Mouse (Mus musculus) stomach, embryonic 14.5 days (tissue): ENCODE measurements around the gene Inafm2. TPM values are rescaled to one million over a fixed set of nuclear protein-coding genes. Genes with fewer than 3 reads are reported as not detected.
A peak's percentile ranks its signal among the peaks of the same experiment; 100 is the strongest.

Experiments
- ATAC-seq: fragments of 200-750 bp; cut with Nextera tagmentation; 2 replicates; pipeline ENCODE4 v1.8.0; 2017; ENCODE audit warnings: low read depth, moderate TSS enrichment; ENCODE audit not compliant: insufficient number of reproducible peaks, insufficient read depth, low FRiP score
- H3K27ac ChIP-seq: fragments of 300-500 bp; sonication (generic); 2 replicates; pipeline ENCODE4 v1.5.1; 2014; ENCODE audit warnings: mild to moderate bottlenecking, low read length, moderate library complexity, mixed read lengths
- H3K27me3 ChIP-seq: fragments of 300-500 bp; sonication (generic); 2 replicates; pipeline ENCODE4 v1.6.1; 2014; ENCODE audit warnings: low read length, control low read depth, mixed read lengths; ENCODE audit not compliant: control insufficient read depth, insufficient read depth
- H3K36me3 ChIP-seq: fragments of 300-500 bp; sonication (generic); 2 replicates; pipeline ENCODE4 v1.6.1; 2014; ENCODE audit warnings: mild to moderate bottlenecking, control low read depth, low read length, moderate library complexity, mixed read lengths; ENCODE audit not compliant: control insufficient read depth, insufficient read depth
- H3K4me1 ChIP-seq: fragments of 300-500 bp; sonication (generic); 2 replicates; pipeline ENCODE4 v1.6.1; 2014; ENCODE audit warnings: low read length, control low read depth, mixed read lengths; ENCODE audit not compliant: control insufficient read depth, insufficient read depth
- H3K4me2 ChIP-seq: fragments of 300-500 bp; sonication (generic); replicated peaks from 2 replicates; pipeline ENCODE4 v1.6.1; 2014; ENCODE audit warnings: low read depth, low read length, control low read depth
- H3K4me3 ChIP-seq: fragments of 300-500 bp; sonication (generic); 2 replicates; pipeline ENCODE4 v1.5.1; 2014; ENCODE audit warnings: low read depth, low read length, control low read depth
- H3K9ac ChIP-seq: fragments of 300-500 bp; sonication (generic); replicated peaks from 2 replicates; pipeline ENCODE4 v1.6.1; 2014; ENCODE audit warnings: low read depth, mild to moderate bottlenecking, control low read depth, low read length, moderate library complexity, mixed read lengths
- H3K9me3 ChIP-seq: fragments of 300-500 bp; sonication (generic); 2 replicates; pipeline ENCODE4 v1.6.1; 2016; ENCODE audit warnings: low read depth, low read length, control low read depth; ENCODE audit not compliant: control insufficient read depth
- WGBS: fragments of 180-500 bp; shearing (Covaris S2); extraction: QIAGEN DNeasy Blood & Tissue Kit; methylation state at CpG from one replicate; pipeline ENCODE4 v1.1.7; 2014; 5-methylcytosine and 5-hydroxymethylcytosine counted together
- polyA plus RNA-seq: library from polyadenylated mRNA; unstranded; fragments of >200 nt; fragmentation: Nextera tagmentation; extraction: Ambion mirVana; gene quantifications from 2 replicates; pipeline ENCODE4 v1.2.1, GENCODE M21; 2014

Gene Inafm2
- polyA plus RNA-seq, 1 experiment from 2014 or later = 33.0 TPM

GRCm38 (mm10) chr2:118702883-118703761, 42.4 kb upstream of the Inafm2 start:
- ATAC-seq = no peak

GRCm38 (mm10) chr2:118703913-118704730, 41.4 kb upstream of the Inafm2 start, which contains the start of gene Ankrd63:
TSS of gene Ankrd63 (minus strand) at chr2:118703963.
- no peaks in the 10 kb centered on the region for H3K9me3 ChIP-seq
- H3K4me3 ChIP-seq = peak within 1 kb of the TSS; percentile 41
- H3K4me1 ChIP-seq = peaks cover 20% of the 10 kb centered on the region
- no peak for ATAC-seq
- no peaks in the 10 kb centered on the region for H3K36me3 ChIP-seq
- H3K4me2 ChIP-seq = peak within 1 kb of the TSS; percentile 69
- no peak within 1 kb of the TSS for H3K9ac ChIP-seq
- no peak within 1 kb of the TSS for H3K27ac ChIP-seq
- peaks cover 69% of the 10 kb centered on the region for H3K27me3 ChIP-seq
- 2% methylated on average over 50 of the region's 50 CpGs for WGBS

More at GRCm38 (mm10) chr2:118702883-118703761, 42.4 kb upstream of the Inafm2 start:
- Histone ChIP-seq H3K9me3 (no peaks in the 10 kb centered on the region), H3K4me1 (peaks cover 20% of the 10 kb centered on the region), H3K36me3 (no peaks in the 10 kb centered on the region), H3K4me3 (peak overlapping the region; percentile 41), H3K27ac (no peak overlapping the region), H3K9ac (no peak overlapping the region), H3K4me2 (peak overlapping the region; percentile 69), H3K27me3 (peaks cover 67% of the 10 kb centered on the region)
- under 1% methylated on average over 82 of the region's 93 CpGs for WGBS

- Histone ChIP-seq H3K4me1 (peaks cover 22% of the 10 kb centered on the region), H3K4me3 (no peak overlapping the region), H3K27ac (no peak overlapping the region), H3K36me3 (no peaks in the 10 kb centered on the region), H3K27me3 (peaks cover 68% of the 10 kb centered on the region), H3K4me2 (no peak overlapping the region), H3K9me3 (no peaks in the 10 kb centered on the region), H3K9ac (no peak overlapping the region)
- no peak for ATAC-seq
- WGBS = 13% methylated on average over 6 of the region's 6 CpGs
These were observed 39.1 kb upstream of the Inafm2 start for GRCm38 (mm10) chr2:118706436-118706835.

- H3K36me3 ChIP-seq = no peaks in the 10 kb centered on the region
- peaks cover 12% of the 10 kb centered on the region for H3K4me1 ChIP-seq
- no peak for ATAC-seq
- H3K9ac ChIP-seq = no peak overlapping the region
- H3K27ac ChIP-seq = no peak overlapping the region
- no peaks in the 10 kb centered on the region for H3K9me3 ChIP-seq
- H3K27me3 ChIP-seq = peaks cover 64% of the 10 kb centered on the region
- H3K4me3 ChIP-seq = no peak overlapping the region
- no peak overlapping the region for H3K4me2 ChIP-seq
- 85% methylated on average over 4 of the region's 4 CpGs for WGBS
These were observed 37.1 kb upstream of the Inafm2 start for GRCm38 (mm10) chr2:118708472-118708871.

- peaks cover 3% of the 10 kb centered on the region; the same call in 1 of the 2 replicates for H3K4me1 ChIP-seq
- no peak overlapping the region for H3K4me3 ChIP-seq
- no peak overlapping the region for H3K9ac ChIP-seq
- WGBS = 43% methylated on average over 4 of the region's 4 CpGs
- H3K36me3 ChIP-seq = no peaks in the 10 kb centered on the region
- no peak for ATAC-seq
- H3K4me2 ChIP-seq = no peak overlapping the region
- H3K9me3 ChIP-seq = no peaks in the 10 kb centered on the region
- H3K27ac ChIP-seq = no peak overlapping the region
- H3K27me3 ChIP-seq = peaks cover 53% of the 10 kb centered on the region
These were observed 35.8 kb upstream of the Inafm2 start for GRCm38 (mm10) chr2:118709655-118710221.

GRCm38 (mm10) chr2:118711038-118711494, 34.5 kb upstream of the Inafm2 start:
- H3K27me3 ChIP-seq = peaks cover 42% of the 10 kb centered on the region
- 2% methylated on average over 36 of the region's 36 CpGs for WGBS
- peak; percentile 67 for ATAC-seq

GRCm38 (mm10) chr2:118713631-118714030, 31.9 kb upstream of the Inafm2 start:
- no peak overlapping the region for H3K27ac ChIP-seq
- H3K4me2 ChIP-seq = no peak overlapping the region
- peaks cover 26% of the 10 kb centered on the region for H3K27me3 ChIP-seq
- no peak overlapping the region for H3K9ac ChIP-seq
- H3K4me1 ChIP-seq = peaks cover 3% of the 10 kb centered on the region; the same call in 1 of the 2 replicates
- no peaks in the 10 kb centered on the region for H3K9me3 ChIP-seq
- ATAC-seq = no peak
- 84% methylated on average over 6 of the region's 6 CpGs for WGBS
- H3K36me3 ChIP-seq = no peaks in the 10 kb centered on the region
- no peak overlapping the region for H3K4me3 ChIP-seq

More at GRCm38 (mm10) chr2:118711038-118711494, 34.5 kb upstream of the Inafm2 start:
- Histone ChIP-seq H3K36me3 (no peaks in the 10 kb centered on the region), H3K9me3 (no peaks in the 10 kb centered on the region), H3K27ac (no peak overlapping the region), H3K4me1 (peaks cover 3% of the 10 kb centered on the region; the same call in 1 of the 2 replicates), H3K9ac (no peak overlapping the region), H3K4me3 (peak overlapping the region; percentile 26), H3K4me2 (peak overlapping the region; percentile 67)

- Histone ChIP-seq H3K27me3 (peaks cover 26% of the 10 kb centered on the region), H3K9me3 (no peaks in the 10 kb centered on the region), H3K36me3 (no peaks in the 10 kb centered on the region), H3K4me1 (peaks cover 3% of the 10 kb centered on the region; the same call in 1 of the 2 replicates), H3K27ac (no peak overlapping the region), H3K4me3 (no peak overlapping the region), H3K4me2 (no peak overlapping the region), H3K9ac (no peak overlapping the region)
- ATAC-seq = no peak
- WGBS = 50% methylated on average over 4 of the region's 4 CpGs
These were observed 31.3 kb upstream of the Inafm2 start for GRCm38 (mm10) chr2:118714230-118714629.
